Mouse (Mus musculus) natural killer cell, adult 2 months (primary cell): ENCODE results near the gene Atp2a3.
A peak's percentile ranks its signal among the peaks of the same experiment; 100 is the strongest.

Source experiments
- DNase-seq, 2 experiments: peaks; one replicate each; pipeline ENCODE4 v3.0.0; 2022; ENCODE audit warnings: low spot score in 2 of 2

The Atp2a3 gene

GRCm38 (mm10) chr11:72961072-72961980 lies at the start of gene Atp2a3:
Atp2a3 (plus strand) TSS chr11:72961169.
- DNase-seq: peak; percentile 76 to 78

DNA sequence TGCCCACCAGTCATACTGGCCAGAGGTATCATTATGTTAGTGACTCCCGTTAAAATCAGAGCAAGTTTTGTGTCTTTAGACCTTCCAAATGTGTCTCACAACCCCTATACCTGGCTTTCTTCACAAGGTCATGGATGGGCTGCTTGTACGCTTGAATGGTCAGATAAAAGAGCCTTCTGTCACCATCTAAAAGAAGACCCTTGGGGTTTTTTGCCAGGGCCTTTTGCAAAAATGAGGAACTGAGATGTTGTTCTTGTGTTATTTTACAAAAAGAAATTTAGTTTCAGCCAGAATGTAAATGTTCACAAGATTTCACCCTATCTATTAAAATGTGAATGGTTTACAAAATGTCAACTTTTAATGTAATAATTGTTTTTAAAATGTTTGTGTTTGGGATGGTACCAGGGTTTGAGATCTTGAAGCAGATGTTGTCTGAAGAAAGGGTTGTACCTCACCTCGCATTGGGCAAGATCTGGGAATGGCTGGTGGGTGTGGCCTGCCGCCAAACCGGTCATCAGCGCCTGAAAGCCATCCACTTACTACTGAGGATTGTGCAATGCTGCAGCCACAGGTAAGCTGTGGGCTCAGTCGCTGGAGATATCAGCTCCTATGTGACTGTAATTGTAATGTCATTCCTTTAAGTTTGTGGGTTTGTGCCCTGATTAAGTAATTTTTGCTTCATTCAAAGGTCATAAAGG lies 43.5 kb upstream of the Atp2a3 start:
- DNase-seq: peak in 1 of 2 experiments; percentile 10

- no peak for DNase-seq
These were observed 37.9 kb upstream of the Atp2a3 start for GRCm38 (mm10) chr11:72923116-72923515.

DNA sequence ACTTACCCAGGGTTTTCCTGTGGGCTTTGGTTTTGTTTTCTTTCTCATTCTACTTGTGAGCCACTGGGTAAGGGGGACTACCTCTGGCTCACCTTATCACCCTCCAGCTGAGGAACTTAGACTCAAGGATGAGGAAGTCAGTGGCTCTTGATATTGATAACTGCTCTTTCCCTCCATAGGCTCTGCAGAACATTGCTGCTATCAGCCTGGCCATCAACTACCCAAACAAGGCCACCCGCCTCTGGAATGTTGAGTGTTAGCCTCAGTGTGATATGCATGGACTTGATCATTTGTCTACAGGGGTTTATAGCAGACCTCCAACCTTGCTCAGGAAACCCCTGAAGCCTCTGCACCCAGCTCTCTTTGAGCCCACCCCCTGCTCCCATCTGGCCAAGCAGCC lies 36.5 kb upstream of the Atp2a3 start:
- no peak for DNase-seq

GRCm38 (mm10) chr11:72925067-72925466 lies 35.9 kb upstream of the Atp2a3 start:
- no peak for DNase-seq

DNA sequence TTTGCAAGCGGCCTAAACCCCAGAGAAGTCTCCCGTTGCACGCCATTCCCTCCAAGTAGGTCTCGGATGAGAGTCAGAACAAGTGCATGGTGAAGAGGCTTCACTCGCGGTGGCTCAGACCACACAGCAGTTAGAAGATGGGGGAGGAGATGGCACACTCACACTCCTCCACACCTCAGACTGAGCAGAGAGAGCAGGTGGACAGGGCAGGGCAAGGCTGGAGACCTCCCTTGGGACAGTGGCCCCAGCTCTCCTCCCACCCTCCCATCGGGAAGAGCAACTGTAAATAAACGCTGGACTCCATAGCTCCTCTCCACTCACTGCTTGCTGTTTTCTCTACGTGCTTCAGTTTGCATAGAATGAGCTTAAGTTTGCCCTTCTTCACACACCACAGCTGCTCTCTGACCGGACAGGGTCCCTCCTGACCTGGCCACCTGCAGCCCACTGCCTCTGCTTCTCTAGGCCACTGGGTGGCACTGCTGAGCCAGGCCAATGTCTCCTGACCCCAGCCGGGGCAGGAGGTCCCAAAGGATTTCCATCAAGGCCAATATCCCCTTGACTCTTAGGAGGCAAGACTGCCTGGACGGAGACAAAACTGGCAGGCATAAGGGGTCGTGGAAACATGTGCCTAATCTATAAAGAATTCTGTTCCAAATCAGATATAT lies 34.6 kb upstream of the Atp2a3 start:
- peak; percentile 41 to 51 for DNase-seq

- peak; percentile 41 to 42 for DNase-seq
These were observed 32.5 kb upstream of the Atp2a3 start for GRCm38 (mm10) chr11:72928516-72928915.

DNA sequence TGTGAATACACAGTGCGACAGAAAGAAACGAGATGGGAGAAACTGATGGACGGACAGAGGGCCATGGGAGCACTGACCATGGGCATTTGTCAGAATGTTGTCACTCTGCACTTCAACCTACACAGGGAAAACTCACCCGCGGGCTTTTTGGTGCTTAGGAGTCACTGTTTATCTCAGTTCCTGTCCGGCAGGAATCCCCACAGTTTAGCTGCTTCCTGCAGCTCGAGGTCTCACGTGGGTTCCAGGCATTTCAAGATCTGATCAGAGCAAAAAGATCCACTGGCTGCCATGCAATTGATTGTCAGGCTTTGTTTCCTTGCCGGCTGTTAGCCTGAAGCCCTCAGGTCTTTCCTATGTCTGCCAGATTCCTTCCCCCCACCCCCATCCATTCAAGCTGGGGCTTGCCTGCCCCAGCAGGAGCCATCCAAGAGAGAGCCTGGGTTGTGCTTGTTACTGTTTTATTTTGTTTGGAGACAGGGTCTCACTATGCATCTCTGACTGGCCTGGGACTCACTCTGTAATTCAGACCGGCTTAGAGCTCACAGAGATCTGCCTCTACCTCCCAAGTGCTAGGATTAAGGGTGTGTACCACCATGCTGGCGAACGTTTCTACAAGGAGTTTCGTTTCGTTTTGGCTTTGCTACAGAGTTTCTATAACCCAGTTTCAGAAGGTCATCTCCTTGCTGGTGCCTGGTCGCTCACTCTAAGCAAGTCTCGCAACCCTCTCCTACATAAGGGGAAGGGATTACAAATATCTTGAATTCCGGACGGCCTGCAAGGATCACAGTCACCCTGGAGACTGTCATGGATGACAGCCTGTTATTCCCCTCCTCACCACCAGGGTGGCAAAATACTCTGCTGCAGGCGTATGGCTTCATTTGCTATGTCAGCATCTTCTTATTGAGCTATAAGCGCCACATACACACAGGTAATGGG lies 20.5 kb upstream of the Atp2a3 start:
- no peak for DNase-seq

DNA sequence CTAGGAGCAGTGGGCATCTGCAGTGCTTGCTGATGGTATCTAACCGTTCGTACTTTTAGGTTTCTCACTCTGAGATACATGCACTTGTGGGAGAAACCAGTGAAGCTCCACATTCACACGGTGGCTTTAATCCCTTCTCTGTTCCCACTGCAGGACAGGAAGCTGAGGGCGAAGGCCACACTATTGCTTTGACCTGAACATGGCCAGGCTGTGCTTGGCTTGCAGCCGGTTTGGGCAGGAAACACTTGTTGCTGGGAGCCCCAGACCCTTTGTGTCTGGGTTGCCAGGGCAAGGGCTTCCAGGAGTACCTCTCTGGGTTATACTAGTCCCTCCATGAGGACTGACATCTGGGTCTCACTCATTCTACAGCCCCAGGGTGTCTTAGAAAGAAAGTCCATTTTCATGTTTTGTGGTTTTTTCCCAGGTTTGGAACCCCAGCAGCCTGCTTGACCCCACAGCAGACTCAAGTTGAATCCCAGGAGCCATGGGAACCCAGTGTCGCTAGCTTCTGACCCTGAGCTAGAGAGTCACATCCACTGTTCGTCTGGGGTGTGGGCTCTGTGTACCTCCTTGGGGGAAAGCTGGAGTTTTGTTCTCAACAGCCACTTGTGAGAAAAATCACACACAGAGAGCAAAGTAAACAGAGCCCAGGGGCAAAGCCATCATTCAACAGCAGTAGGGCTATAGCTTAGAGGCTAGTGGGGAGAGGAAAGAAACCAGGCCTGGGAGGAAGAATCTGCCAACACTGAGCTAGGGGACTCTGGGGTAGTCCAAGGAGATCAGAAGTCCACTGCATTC lies 15.8 kb upstream of the Atp2a3 start:
- DNase-seq: no peak

DNA sequence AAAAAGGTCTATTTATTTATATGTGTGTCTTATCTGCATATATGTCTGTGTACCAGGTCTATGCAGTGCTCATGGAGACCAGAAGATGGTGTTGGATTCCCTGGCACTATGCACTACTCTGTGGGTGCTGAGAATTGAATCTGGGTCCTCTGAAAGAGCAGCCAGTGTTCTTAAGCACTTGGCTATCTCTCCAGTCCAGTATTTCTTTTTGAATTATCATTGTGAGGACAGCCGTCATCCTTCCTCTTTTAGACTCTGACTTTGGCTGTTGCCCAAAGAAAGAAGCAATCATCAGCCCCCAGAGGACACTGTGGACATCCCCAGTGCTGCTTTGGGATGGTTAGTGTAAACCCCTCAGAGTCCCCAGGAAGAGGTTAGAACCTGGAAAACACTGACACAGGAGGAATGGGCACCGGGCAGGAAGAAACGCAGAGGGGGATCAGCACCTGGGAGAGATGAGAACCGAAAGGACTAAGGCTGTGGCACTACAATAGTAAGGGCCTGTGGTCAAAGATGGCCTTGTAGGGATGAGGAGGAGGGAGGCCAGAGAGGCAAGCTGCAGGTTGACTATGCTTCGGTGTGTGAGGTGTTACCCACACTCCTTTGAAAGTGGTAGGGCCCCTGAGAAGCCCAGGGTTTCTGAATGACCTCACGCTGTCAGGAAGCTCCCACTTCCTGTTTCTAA lies 15.0 kb upstream of the Atp2a3 start:
- peak; percentile 53 to 68 for DNase-seq

GRCm38 (mm10) chr11:72946560-72947119 lies 14.3 kb upstream of the Atp2a3 start:
- DNase-seq: no peak

DNA sequence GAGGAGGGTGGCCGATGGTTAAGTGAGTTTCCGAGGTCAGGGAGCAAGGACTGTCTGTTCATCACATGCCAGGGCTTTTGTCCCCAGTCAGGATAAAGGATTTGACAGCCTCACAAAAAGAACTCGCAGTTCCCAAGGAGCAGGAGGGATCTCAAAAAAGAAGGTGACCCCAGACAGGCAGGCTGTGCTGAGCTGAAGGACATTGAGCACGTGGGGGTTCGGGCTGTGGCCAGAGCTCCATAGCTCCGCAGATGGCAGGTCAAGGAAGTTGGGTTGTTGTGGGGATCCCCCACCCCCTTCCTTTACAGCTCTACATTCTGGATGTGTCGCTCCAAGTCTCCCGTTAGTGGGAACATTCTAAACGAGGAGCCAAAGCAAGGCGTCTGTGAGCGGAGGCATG lies 13.1 kb upstream of the Atp2a3 start:
- no peak for DNase-seq

- DNase-seq: no peak
These were observed 12.7 kb upstream of the Atp2a3 start for GRCm38 (mm10) chr11:72948254-72948653.

- DNase-seq: no peak
These were observed 9.6 kb upstream of the Atp2a3 start for GRCm38 (mm10) chr11:72951137-72952000.

DNA sequence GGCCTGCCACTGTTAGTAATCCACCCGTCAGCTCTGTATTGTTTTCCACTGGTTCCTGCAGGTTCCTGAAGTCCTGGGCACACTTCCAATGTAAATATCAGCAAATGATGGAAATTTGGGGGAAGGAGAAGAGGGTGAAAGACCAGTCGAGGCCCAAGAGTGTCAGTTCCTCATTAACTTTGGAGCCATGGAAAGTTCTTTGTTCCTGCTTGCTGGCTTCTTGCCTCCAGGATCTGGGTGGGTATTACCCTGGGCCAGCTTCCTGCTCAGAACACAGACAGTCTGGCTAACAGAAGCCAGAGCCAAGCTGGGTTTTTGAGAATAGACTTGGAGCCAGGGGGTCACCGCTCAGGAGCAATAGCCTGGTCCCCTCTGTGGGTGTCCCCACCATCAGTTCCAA lies 8.7 kb upstream of the Atp2a3 start:
- no peak for DNase-seq

DNA sequence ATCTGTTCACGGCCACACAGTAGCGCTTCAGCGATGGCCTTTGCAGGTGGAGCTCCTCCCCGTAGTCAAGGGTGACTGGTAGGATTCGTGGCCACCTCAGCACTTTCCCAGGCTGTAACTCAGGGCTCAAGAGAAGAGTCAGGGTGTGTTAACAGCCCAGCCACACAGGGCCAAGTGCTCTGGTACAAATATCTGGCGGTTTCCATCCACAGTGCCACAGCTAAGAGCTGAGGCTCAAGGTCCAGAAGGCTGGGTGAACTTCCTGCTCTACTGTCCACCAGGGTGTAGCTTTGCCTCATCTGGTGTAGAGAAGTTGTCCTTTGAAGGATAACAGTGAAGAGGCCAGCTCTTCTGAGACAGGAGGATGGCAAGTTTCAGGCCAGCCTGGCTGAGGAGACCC lies 8.3 kb upstream of the Atp2a3 start:
- DNase-seq: no peak

DNA sequence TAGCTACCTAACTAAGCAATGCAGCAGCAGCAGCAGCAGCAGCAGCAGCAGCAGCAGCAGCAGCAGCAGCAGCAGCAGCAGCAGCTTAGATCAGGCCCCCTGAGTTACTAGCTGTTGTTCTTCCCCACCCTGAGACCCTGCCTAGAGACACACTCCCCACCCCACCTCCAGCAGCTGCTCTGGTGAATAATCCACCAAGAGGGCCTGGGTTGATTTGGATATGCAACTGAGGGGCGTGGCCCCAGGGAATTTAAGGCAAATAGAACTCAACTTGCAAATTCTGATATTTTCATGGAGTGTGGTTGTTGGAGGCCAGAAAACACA lies 7.9 kb upstream of the Atp2a3 start:
- DNase-seq: no peak

GRCm38 (mm10) chr11:72953440-72954151 lies 7.4 kb upstream of the Atp2a3 start:
- peak; percentile 47 to 64 for DNase-seq
